Mouse (Mus musculus): Measurements from ENCODE around the gene Creld2. TPM values are rescaled to one million over a fixed set of nuclear protein-coding genes. Genes with fewer than 3 reads are reported as not detected.
"Not testable (repeated sequence)": the region's sequence is repeated elsewhere in the genome, so short reads cannot be mapped to it uniquely, and the experiment has no call there.

The Creld2 gene
- polyA plus RNA-seq (2014; fragmentation: Nextera tagmentation; extraction: Ambion mirVana) = 76.1 and 84.5 TPM in 2 replicates

DNA sequence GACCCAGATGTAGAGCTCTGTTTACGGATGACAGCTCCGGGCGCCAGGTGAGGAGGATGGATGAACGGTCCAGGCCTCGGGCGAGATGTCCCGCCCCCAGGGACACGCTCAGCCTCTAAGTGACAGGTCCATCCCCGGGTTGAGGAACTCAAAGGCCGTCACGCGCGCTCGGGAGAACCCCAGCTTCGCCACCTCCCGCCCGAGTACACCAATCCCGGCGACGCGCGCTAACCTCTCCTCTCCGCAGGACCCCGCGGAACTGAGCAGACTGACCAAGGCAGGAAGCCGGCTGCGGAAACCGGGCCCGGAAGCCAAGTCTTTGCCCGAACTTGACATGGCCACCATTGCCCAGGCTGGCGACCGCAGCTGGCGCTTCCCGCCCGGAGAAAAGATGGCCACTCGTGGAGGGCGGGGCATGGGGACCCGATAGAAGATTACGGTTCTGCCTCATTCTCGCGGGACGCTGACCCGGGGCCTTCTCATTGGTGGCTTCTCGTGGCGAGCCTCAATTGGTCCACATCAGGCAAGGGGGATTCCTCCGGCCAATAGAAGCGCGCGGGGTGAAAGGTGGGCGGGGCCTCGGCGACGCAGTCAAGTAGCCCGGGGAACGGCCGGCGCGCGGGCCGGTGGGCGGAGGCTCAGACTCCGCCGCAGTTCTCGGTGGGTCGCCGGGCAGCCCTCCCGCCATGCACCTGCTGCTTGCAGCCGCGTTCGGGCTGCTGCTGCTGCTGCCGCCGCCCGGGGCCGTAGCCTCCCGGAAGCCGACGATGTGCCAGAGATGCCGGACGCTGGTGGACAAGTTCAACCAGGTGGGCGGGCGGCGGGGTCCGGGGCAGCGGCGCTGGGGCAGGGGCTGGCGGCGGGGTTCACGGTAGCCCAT, at the start of gene Creld2, which contains the start of gene Alg12:
TSS of gene Creld2 (plus strand) at position 621 of the 880 bp plus-strand sequence.
TSS of gene Alg12 (minus strand) at position 293 of the 880 bp plus-strand sequence.
- peak; percentile 100 for DNase-seq (ENCODE audit: low spot score)
- peak within 1 kb of the TSS; percentile 89 for H3K9ac ChIP-seq (ENCODE audit: low read depth, low read length)
- H3K4me3 ChIP-seq (ENCODE audit: low read depth, low read length) = peak within 1 kb of the TSS; percentile 94
- H3K9me3 ChIP-seq (ENCODE audit: control insufficient read depth, low read length) = no peaks in the 10 kb centered on the region
- ATAC-seq (ENCODE audit: low read depth) = peak; percentile 99
- H3K4me2 ChIP-seq (ENCODE audit: low read depth, low read length) = peak within 1 kb of the TSS; percentile 82
- peak within 1 kb of the TSS; percentile 71 for H3K27ac ChIP-seq (replicated peaks; ENCODE audit: low read depth, low read length)
- WGBS = under 1% methylated on average over 66 of the region's 88 CpGs
- H3K27me3 ChIP-seq (replicated peaks; ENCODE audit: control insufficient read depth, insufficient read depth, low read length) = no peaks in the 10 kb centered on the region
- H3K36me3 ChIP-seq (ENCODE audit: control insufficient read depth, insufficient read depth, low read length) = peaks cover 45% of the 10 kb centered on the region
- H3K4me1 ChIP-seq (ENCODE audit: control insufficient read depth, insufficient read depth, low read length) = peaks cover 13% of the 10 kb centered on the region

DNA sequence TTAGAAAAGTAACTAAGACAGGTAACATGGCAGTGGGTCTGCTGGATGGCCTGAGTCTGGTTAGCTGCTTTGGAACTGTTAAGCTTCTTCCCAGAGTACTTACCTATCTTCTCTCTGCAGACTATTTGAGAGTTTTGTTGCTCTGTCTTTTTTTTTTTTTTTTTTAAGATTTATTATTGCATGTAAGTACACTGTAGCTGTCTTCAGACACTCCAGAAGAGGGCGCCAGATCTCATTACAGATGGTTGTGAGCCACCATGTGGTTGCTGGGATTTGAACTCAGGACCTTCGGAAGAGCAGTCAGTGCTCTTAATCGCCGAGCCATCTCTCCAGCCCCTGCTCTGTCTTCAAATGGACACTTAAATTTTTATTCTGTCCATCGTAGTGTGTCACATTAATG, 44.8 kb upstream of the Creld2 start:
- not testable (repeated sequence) for DNase-seq (ENCODE audit: low spot score); H3K9ac ChIP-seq (ENCODE audit: low read depth, low read length); H3K4me1 ChIP-seq (ENCODE audit: control insufficient read depth, insufficient read depth, low read length); H3K9me3 ChIP-seq (ENCODE audit: control insufficient read depth, low read length); H3K4me3 ChIP-seq (ENCODE audit: low read depth, low read length); H3K27ac ChIP-seq (replicated peaks; ENCODE audit: low read depth, low read length); H3K4me2 ChIP-seq (ENCODE audit: low read depth, low read length); H3K27me3 ChIP-seq (replicated peaks; ENCODE audit: control insufficient read depth, insufficient read depth, low read length); ATAC-seq (ENCODE audit: low read depth)
- 86% methylated on average over 5 of the region's 5 CpGs for WGBS
- H3K36me3 ChIP-seq (ENCODE audit: control insufficient read depth, insufficient read depth, low read length) = peaks cover 29% of the 10 kb centered on the region

DNA sequence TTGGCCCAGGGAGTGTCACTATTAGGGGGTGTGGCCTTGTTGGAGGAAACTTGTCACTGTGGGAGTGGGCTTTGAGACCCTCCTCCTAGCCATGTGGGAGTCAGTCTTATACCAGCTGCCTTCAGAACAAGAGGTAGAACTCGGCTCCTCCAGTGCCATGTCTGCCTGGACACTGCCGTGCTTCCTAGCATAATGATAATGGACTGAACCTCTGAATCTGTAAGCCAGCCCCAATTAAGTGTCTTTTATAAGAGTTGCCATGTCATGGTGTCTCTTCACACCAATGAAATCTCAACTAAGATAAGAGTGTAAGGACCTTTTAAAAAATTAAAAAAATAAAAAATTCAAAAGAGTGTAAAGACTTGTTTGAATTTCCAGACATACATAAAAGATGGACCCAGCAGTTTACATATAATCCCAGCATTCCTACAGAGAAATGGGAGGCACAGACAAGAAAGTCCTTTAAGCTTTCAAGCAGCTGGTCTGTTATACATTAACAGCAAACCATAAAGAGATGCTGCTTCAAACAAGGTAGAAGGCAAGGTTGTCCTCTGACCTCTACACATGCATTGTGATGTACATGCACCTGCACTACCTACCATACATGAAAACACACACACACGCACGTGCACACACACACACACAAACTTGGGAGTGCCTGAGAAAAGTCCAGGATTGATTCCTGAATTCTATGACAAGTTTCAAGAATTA, 27.2 kb upstream of the Creld2 start:
- DNase-seq (ENCODE audit: low spot score) (no peak), ATAC-seq (ENCODE audit: low read depth) (no peak)
- WGBS = 89% methylated on average over 4 of the region's 4 CpGs
- Histone ChIP-seq H3K9me3 (ENCODE audit: control insufficient read depth, low read length) (0 out of 2 replicates have a peak, but pooled peaks cover 4% of the 10 kb centered on the region), H3K4me3 (ENCODE audit: low read depth, low read length) (no peak overlapping the region), H3K36me3 (ENCODE audit: control insufficient read depth, insufficient read depth, low read length) (peaks cover 2% of the 10 kb centered on the region; the same call in 1 of the 2 replicates), H3K4me2 (ENCODE audit: low read depth, low read length) (no peak overlapping the region), H3K27ac (replicated peaks; ENCODE audit: low read depth, low read length) (no peak overlapping the region), H3K27me3 (replicated peaks; ENCODE audit: control insufficient read depth, insufficient read depth, low read length) (no peaks in the 10 kb centered on the region), H3K4me1 (ENCODE audit: control insufficient read depth, insufficient read depth, low read length) (no peaks in the 10 kb centered on the region), H3K9ac (ENCODE audit: low read depth, low read length) (no peak overlapping the region)

- not testable (repeated sequence) for DNase-seq (ENCODE audit: low spot score); H3K9me3 ChIP-seq (ENCODE audit: control insufficient read depth, low read length); H3K27me3 ChIP-seq (replicated peaks; ENCODE audit: control insufficient read depth, insufficient read depth, low read length); ATAC-seq (ENCODE audit: low read depth); H3K4me1 ChIP-seq (ENCODE audit: control insufficient read depth, insufficient read depth, low read length); H3K9ac ChIP-seq (ENCODE audit: low read depth, low read length); H3K36me3 ChIP-seq (ENCODE audit: control insufficient read depth, insufficient read depth, low read length); H3K4me3 ChIP-seq (ENCODE audit: low read depth, low read length); H3K4me2 ChIP-seq (ENCODE audit: low read depth, low read length); H3K27ac ChIP-seq (replicated peaks; ENCODE audit: low read depth, low read length)
- 81% methylated on average over 5 of the region's 5 CpGs for WGBS
Observed at GRCm38 (mm10) chr15:88794729-88795128, 24.7 kb upstream of the Creld2 start.

DNA sequence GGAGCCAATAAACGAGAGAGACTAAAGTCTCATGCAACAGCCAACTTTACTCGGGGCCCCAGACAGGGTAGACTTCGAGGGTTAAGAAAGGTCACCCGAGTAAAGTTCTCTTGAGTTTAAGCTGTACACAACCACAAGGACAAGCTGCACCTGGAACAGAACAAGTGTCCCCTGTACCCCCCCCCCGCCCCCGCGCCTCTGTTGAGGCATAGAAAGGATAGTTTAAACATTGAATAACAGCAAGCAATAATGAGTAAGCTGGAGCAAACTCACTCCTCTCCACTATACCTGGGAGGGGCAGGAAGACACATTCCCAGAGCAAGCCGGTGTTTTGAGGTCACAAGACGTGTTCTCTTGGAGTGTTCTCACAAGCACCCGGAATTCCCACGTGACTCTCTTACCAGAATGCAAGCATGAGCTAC, 19.5 kb upstream of the Creld2 start:
- H3K27ac ChIP-seq (replicated peaks; ENCODE audit: low read depth, low read length) = no peak overlapping the region
- H3K27me3 ChIP-seq (replicated peaks; ENCODE audit: control insufficient read depth, insufficient read depth, low read length) = no peaks in the 10 kb centered on the region
- no peak for ATAC-seq (ENCODE audit: low read depth)
- no peaks in the 10 kb centered on the region for H3K4me1 ChIP-seq (ENCODE audit: control insufficient read depth, insufficient read depth, low read length)
- no peak overlapping the region for H3K9ac ChIP-seq (ENCODE audit: low read depth, low read length)
- 79% methylated on average over 11 of the region's 11 CpGs for WGBS
- no peaks in the 10 kb centered on the region for H3K9me3 ChIP-seq (ENCODE audit: control insufficient read depth, low read length)
- no peak overlapping the region for H3K4me3 ChIP-seq (ENCODE audit: low read depth, low read length)
- no peak for DNase-seq (ENCODE audit: low spot score)
- H3K36me3 ChIP-seq (ENCODE audit: control insufficient read depth, insufficient read depth, low read length) = peaks cover 12% of the 10 kb centered on the region
- no peak overlapping the region for H3K4me2 ChIP-seq (ENCODE audit: low read depth, low read length)

DNA sequence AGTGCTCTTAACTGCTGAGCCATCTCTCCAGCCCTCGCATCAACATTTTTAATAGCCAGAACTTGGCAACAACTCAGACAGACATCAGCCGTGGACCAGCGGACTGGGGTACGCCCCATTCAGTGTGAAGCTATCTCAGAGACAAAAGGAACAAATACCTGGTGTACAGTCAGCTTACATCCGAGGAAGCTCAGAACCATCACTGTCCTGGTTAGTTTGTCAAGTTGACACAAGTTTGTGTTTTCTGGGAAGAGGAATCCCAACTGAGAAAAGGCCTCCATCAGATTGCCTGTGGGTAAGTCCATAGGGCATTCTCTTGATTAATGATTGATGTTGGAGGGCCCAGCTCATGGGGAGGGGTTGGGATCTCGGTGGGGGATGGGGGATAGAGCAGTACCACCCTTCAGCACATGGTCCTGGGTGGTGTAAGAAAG, 18.5 kb upstream of the Creld2 start:
- no peak for ATAC-seq (ENCODE audit: low read depth)
- H3K4me1 ChIP-seq (ENCODE audit: control insufficient read depth, insufficient read depth, low read length) = no peaks in the 10 kb centered on the region
- no peak overlapping the region for H3K9ac ChIP-seq (ENCODE audit: low read depth, low read length)
- H3K4me2 ChIP-seq (ENCODE audit: low read depth, low read length) = no peak overlapping the region
- no peak overlapping the region for H3K4me3 ChIP-seq (ENCODE audit: low read depth, low read length)
- 82% methylated on average over 6 of the region's 6 CpGs for WGBS
- no peaks in the 10 kb centered on the region for H3K27me3 ChIP-seq (replicated peaks; ENCODE audit: control insufficient read depth, insufficient read depth, low read length)
- no peaks in the 10 kb centered on the region for H3K9me3 ChIP-seq (ENCODE audit: control insufficient read depth, low read length)
- peaks cover 22% of the 10 kb centered on the region for H3K36me3 ChIP-seq (ENCODE audit: control insufficient read depth, insufficient read depth, low read length)
- no peak overlapping the region for H3K27ac ChIP-seq (replicated peaks; ENCODE audit: low read depth, low read length)
- DNase-seq (ENCODE audit: low spot score) = no peak

DNA sequence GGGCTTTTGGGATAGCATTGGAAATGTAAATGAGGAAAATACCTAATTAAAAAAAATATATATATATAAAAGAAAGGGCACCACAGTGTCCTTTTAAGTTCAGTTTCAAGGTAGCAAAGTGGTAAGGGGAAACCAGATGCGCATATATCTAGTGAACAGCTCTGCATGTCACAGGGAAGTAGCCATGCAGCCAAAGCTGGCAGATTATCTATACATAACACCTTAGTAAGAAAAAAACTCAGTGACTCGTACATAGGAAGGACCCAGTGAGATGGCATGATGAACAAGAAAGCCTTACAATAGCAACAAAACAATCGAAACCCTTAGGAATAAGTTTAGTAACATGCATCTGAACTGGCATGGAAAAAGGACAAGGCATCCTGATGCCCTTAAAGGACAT, 17.5 kb upstream of the Creld2 start:
- no peak for DNase-seq (ENCODE audit: low spot score)
- H3K27ac ChIP-seq (replicated peaks; ENCODE audit: low read depth, low read length) = no peak overlapping the region
- WGBS = 92% methylated on average over 3 of the region's 3 CpGs
- H3K9ac ChIP-seq (ENCODE audit: low read depth, low read length) = no peak overlapping the region
- H3K4me3 ChIP-seq (ENCODE audit: low read depth, low read length) = no peak overlapping the region
- ATAC-seq (ENCODE audit: low read depth) = no peak
- H3K4me2 ChIP-seq (ENCODE audit: low read depth, low read length) = no peak overlapping the region
- no peaks in the 10 kb centered on the region for H3K27me3 ChIP-seq (replicated peaks; ENCODE audit: control insufficient read depth, insufficient read depth, low read length)
- H3K4me1 ChIP-seq (ENCODE audit: control insufficient read depth, insufficient read depth, low read length) = no peaks in the 10 kb centered on the region
- no peaks in the 10 kb centered on the region for H3K9me3 ChIP-seq (ENCODE audit: control insufficient read depth, low read length)
- H3K36me3 ChIP-seq (ENCODE audit: control insufficient read depth, insufficient read depth, low read length) = peaks cover 29% of the 10 kb centered on the region

GRCm38 (mm10) chr15:88802348-88802747, 17.1 kb upstream of the Creld2 start:
- no peak overlapping the region for H3K4me3 ChIP-seq (ENCODE audit: low read depth, low read length)
- H3K9ac ChIP-seq (ENCODE audit: low read depth, low read length) = no peak overlapping the region
- no peaks in the 10 kb centered on the region for H3K9me3 ChIP-seq (ENCODE audit: control insufficient read depth, low read length)
- no peak overlapping the region for H3K4me2 ChIP-seq (ENCODE audit: low read depth, low read length)
- peaks cover 31% of the 10 kb centered on the region for H3K36me3 ChIP-seq (ENCODE audit: control insufficient read depth, insufficient read depth, low read length)
- DNase-seq (ENCODE audit: low spot score) (no peak), ATAC-seq (ENCODE audit: low read depth) (no peak)
- no peaks in the 10 kb centered on the region for H3K4me1 ChIP-seq (ENCODE audit: control insufficient read depth, insufficient read depth, low read length)
- WGBS = 91% methylated on average over 6 of the region's 6 CpGs
- no peaks in the 10 kb centered on the region for H3K27me3 ChIP-seq (replicated peaks; ENCODE audit: control insufficient read depth, insufficient read depth, low read length)
- H3K27ac ChIP-seq (replicated peaks; ENCODE audit: low read depth, low read length) = no peak overlapping the region

All from embryonic facial prominence, embryonic 14.5 days (tissue).